Mouse (Mus musculus): ENCODE measurements around the gene Hoxc11.

GRCm38 (mm10) chr15:102992206-102992605 lies 38.0 kb downstream of the Hoxc11 start:
- TF ChIP-seq CTCF (IDR thresholded peaks at IDR 0.05; ENCODE audit: borderline replicate concordance, insufficient read depth, low read depth, low read length) (no peak), POLR2A (IDR thresholded peaks at IDR 0.05; ENCODE audit: borderline replicate concordance, insufficient read depth, low read length) (no peak)

Measured in cerebellum, adult 2 months (tissue).